Mouse (Mus musculus) right cerebral cortex, adult 2 months (tissue): ENCODE data around the gene Atxn10.
"Not testable (repeated sequence)": the region's sequence is repeated elsewhere in the genome, so short reads cannot be mapped to it uniquely, and the experiment has no call there.

Source experiments
- DNase-seq, 2 experiments: peaks; one replicate each; pipeline ENCODE4 v3.0.0; 2021 to 2022; ENCODE audit warnings: low spot score in 2 of 2

The Atxn10 gene

GRCm38 (mm10) chr15:85335671-85336300 lies at the start of gene Atxn10:
Gene Atxn10 (plus strand): TSS chr15:85336245.
- peak in 1 of 2 experiments; percentile 12 for DNase-seq

- DNase-seq: no peak
Observed at GRCm38 (mm10) chr15:85294632-85295031, 41.4 kb upstream of the Atxn10 start.

GRCm38 (mm10) chr15:85295544-85295943 lies 40.5 kb upstream of the Atxn10 start:
- no peak for DNase-seq

GRCm38 (mm10) chr15:85295977-85296376 lies 40.1 kb upstream of the Atxn10 start:
- DNase-seq: peak in 1 of 2 experiments; percentile 15

- DNase-seq: no peak
Observed at GRCm38 (mm10) chr15:85296538-85296937, 39.5 kb upstream of the Atxn10 start.

- no peak for DNase-seq
Observed at GRCm38 (mm10) chr15:85298167-85298781, 37.8 kb upstream of the Atxn10 start.

GRCm38 (mm10) chr15:85298946-85299345 lies 37.1 kb upstream of the Atxn10 start:
- no peak for DNase-seq

- DNase-seq: no peak
Observed at GRCm38 (mm10) chr15:85303241-85303640, 32.8 kb upstream of the Atxn10 start.

GRCm38 (mm10) chr15:85303976-85304375 lies 32.1 kb upstream of the Atxn10 start:
- no peak for DNase-seq

GRCm38 (mm10) chr15:85307061-85307660 lies 28.9 kb upstream of the Atxn10 start:
- DNase-seq: no peak

GRCm38 (mm10) chr15:85311058-85311657 lies 24.9 kb upstream of the Atxn10 start:
- no peak for DNase-seq

- peak; percentile 86 to 89 for DNase-seq
Observed at GRCm38 (mm10) chr15:85315378-85316025, 20.5 kb upstream of the Atxn10 start.

- no peak for DNase-seq
Observed at GRCm38 (mm10) chr15:85316342-85317140, 19.5 kb upstream of the Atxn10 start.

- no peak for DNase-seq
Observed at GRCm38 (mm10) chr15:85319924-85320668, 15.9 kb upstream of the Atxn10 start.

- DNase-seq: no peak
Observed at GRCm38 (mm10) chr15:85323214-85323613, 12.8 kb upstream of the Atxn10 start.

- no peak for DNase-seq
Observed at GRCm38 (mm10) chr15:85324426-85324825, 11.6 kb upstream of the Atxn10 start.

GRCm38 (mm10) chr15:85327808-85328207 lies 8.2 kb upstream of the Atxn10 start:
- DNase-seq: peak; percentile 71 to 73

- not testable (repeated sequence) for DNase-seq
Observed at GRCm38 (mm10) chr15:85328455-85328854, 7.6 kb upstream of the Atxn10 start.

- DNase-seq: no peak
Observed at GRCm38 (mm10) chr15:85329096-85329495, 6.9 kb upstream of the Atxn10 start.

GRCm38 (mm10) chr15:85330024-85330423 lies 6.0 kb upstream of the Atxn10 start:
- DNase-seq: no peak

GRCm38 (mm10) chr15:85333511-85333910 lies 2.5 kb upstream of the Atxn10 start:
- not testable (repeated sequence) for DNase-seq
